Mouse (Mus musculus) right cerebral cortex, adult 2 months (tissue): ENCODE results near the gene Acvr2a.

ENCODE experiments used
- DNase-seq, 2 experiments: peaks; one replicate each; pipeline ENCODE4 v3.0.0; 2021 to 2022; ENCODE audit warnings: low spot score in 2 of 2

Gene Acvr2a

GRCm38 (mm10) chr2:48868199-48868913 is 54.4 kb downstream of the Acvr2a start:
- DNase-seq, result no peak

GRCm38 (mm10) chr2:48885945-48886344 is 72.0 kb downstream of the Acvr2a start:
- DNase-seq, result peak; percentile 77 to 80

GRCm38 (mm10) chr2:48895186-48895585 is 81.3 kb downstream of the Acvr2a start:
- DNase-seq, result no peak

GRCm38 (mm10) chr2:48908866-48909265 is 95.0 kb downstream of the Acvr2a start:
- no peak for DNase-seq

- no peak for DNase-seq
Measured at GRCm38 (mm10) chr2:48914185-48914584, 100.3 kb downstream of the Acvr2a start.

GRCm38 (mm10) chr2:48915832-48916231 is 101.9 kb downstream of the Acvr2a start:
- DNase-seq, result no peak

GRCm38 (mm10) chr2:48935058-48935457 is 121.1 kb downstream of the Acvr2a start:
- DNase-seq, result no peak

GRCm38 (mm10) chr2:48947761-48948160 is 133.9 kb downstream of the Acvr2a start:
- no peak for DNase-seq

- peak; percentile 98 for DNase-seq
Measured at GRCm38 (mm10) chr2:48948841-48949584, 135.1 kb downstream of the Acvr2a start, which contains the start of gene Mbd5. Gene Mbd5 (plus strand): TSS chr2:48949508.

GRCm38 (mm10) chr2:48949743-48950251 is 135.9 kb downstream of the Acvr2a start:
- DNase-seq, result peak; percentile 26 to 42

- no peak for DNase-seq
Measured at GRCm38 (mm10) chr2:48950252-48950315, 136.2 kb downstream of the Acvr2a start, which contains the start of gene Orc4. Gene Orc4 (minus strand): TSS chr2:48950277.

- no peak for DNase-seq
Measured at GRCm38 (mm10) chr2:48950316-48950880, 136.5 kb downstream of the Acvr2a start.
